Mouse (Mus musculus): ENCODE data around the gene Bcl2l15.
"Not testable (repeated sequence)": the region's sequence is repeated elsewhere in the genome, so short reads cannot be mapped to it uniquely, and the experiment has no call there.

The Bcl2l15 gene

GRCm38 (mm10) chr3:103831146-103831545, 1.3 kb upstream of the Bcl2l15 start:
- no peak for DNase-seq (ENCODE audit: low spot score)

GRCm38 (mm10) chr3:103834001-103834400, 1.6 kb downstream of the Bcl2l15 start:
- DNase-seq (ENCODE audit: low spot score): no peak

GRCm38 (mm10) chr3:103835272-103835950, 3.0 kb downstream of the Bcl2l15 start:
- DNase-seq (ENCODE audit: low spot score): no peak

- DNase-seq (ENCODE audit: low spot score): no peak
Measured at GRCm38 (mm10) chr3:103835951-103836310, 3.5 kb downstream of the Bcl2l15 start.

- no peak for DNase-seq (ENCODE audit: low spot score)
Measured at GRCm38 (mm10) chr3:103836453-103836852, 4.1 kb downstream of the Bcl2l15 start.

- no peak for DNase-seq (ENCODE audit: low spot score)
Measured at GRCm38 (mm10) chr3:103839711-103840110, 7.3 kb downstream of the Bcl2l15 start.

- DNase-seq (ENCODE audit: low spot score): not testable (repeated sequence)
Measured at GRCm38 (mm10) chr3:103840195-103840594, 7.8 kb downstream of the Bcl2l15 start.

GRCm38 (mm10) chr3:103840946-103841345, 8.5 kb downstream of the Bcl2l15 start:
- DNase-seq (ENCODE audit: low spot score): not testable (repeated sequence)

- no peak for DNase-seq (ENCODE audit: low spot score)
Measured at GRCm38 (mm10) chr3:103850644-103851363, 18.4 kb downstream of the Bcl2l15 start.

- no peak for DNase-seq (ENCODE audit: low spot score)
Measured at GRCm38 (mm10) chr3:103851481-103851880, 19.1 kb downstream of the Bcl2l15 start.

- no peak for DNase-seq (ENCODE audit: low spot score)
Measured at GRCm38 (mm10) chr3:103851882-103852281, 19.5 kb downstream of the Bcl2l15 start.

GRCm38 (mm10) chr3:103852565-103853299, 20.3 kb downstream of the Bcl2l15 start:
- DNase-seq (ENCODE audit: low spot score): no peak

- DNase-seq (ENCODE audit: low spot score): no peak
Measured at GRCm38 (mm10) chr3:103853804-103854203, 21.4 kb downstream of the Bcl2l15 start.

- no peak for DNase-seq (ENCODE audit: low spot score)
Measured at GRCm38 (mm10) chr3:103857036-103857805, 24.8 kb downstream of the Bcl2l15 start.

- no peak for DNase-seq (ENCODE audit: low spot score)
Measured at GRCm38 (mm10) chr3:103857977-103858563, 25.7 kb downstream of the Bcl2l15 start.

GRCm38 (mm10) chr3:103858881-103859801, 26.7 kb downstream of the Bcl2l15 start, which contains the start of gene Ptpn22:
TSS of gene Ptpn22 (plus strand) at chr3:103859795.
- no peak for DNase-seq (ENCODE audit: low spot score)

GRCm38 (mm10) chr3:103859851-103860391, 27.5 kb downstream of the Bcl2l15 start:
- DNase-seq (ENCODE audit: low spot score): no peak

- DNase-seq (ENCODE audit: low spot score): no peak
Measured at GRCm38 (mm10) chr3:103862721-103863220, 30.4 kb downstream of the Bcl2l15 start.

GRCm38 (mm10) chr3:103864200-103864599, 31.8 kb downstream of the Bcl2l15 start:
- no peak for DNase-seq (ENCODE audit: low spot score)

GRCm38 (mm10) chr3:103867424-103867971, 35.1 kb downstream of the Bcl2l15 start:
- DNase-seq (ENCODE audit: low spot score): no peak

All from ovary, postnatal 10 days (tissue).